In the genomic region with DNA sequence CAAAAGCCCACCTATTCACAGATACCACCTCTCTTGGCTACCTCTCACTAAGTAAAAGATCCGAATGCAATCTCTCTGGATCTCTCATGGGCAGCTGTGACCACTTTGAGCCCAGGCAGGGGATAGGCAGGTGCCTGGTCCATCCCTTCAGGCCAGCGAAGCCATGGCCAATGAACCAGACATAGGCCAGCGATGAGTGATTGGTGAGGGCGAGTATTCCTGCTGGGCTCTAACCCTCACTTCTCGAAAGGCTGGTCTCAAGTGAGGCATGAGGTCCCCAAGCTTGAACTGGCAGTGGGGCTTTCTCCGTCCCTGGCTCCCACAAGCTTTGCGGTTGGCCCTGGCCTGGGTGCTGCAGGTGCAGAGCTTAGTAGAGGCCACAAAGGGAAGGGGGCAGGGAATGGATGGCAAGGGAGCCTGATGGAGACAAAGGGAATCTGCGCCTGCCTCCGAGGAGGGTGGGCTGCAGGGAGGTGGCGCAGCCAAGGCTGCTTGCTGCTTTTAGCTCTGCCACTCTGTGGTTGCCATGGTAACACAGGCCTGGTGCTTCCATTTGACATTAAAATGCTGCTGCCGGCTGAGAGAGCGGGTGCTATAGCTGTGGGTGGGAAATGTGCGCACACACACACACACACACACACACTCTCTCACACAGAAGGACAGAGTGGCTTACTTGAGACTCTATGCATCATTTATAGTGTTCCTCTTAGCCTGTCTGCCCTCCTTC, we compare ENCODE assay signal across 8 mouse cellular contexts. TPM values are rescaled to one million over a fixed set of nuclear protein-coding genes. Genes with fewer than 3 reads are reported as not detected.
DNase-seq lines count a peak whose midpoint lies in the region; ATAC-seq and TF ChIP-seq lines count a peak whose summit lies in the region.

No protein-coding gene starts in this region.

- peak; percentile 4; the same call in 1 of the 2 replicates for TF ChIP-seq CTCF in brain, embryonic 14.5 days (IDR thresholded peaks at IDR 0.05; ENCODE audit: borderline replicate concordance, extremely low read depth, insufficient read depth, insufficient read length)
- TF ChIP-seq CTCF in kidney, adult 2 months (conservative IDR thresholded peaks at IDR 0.05; ENCODE audit: insufficient read depth, insufficient read length, low read depth, low read length), result no peak

- H3K27ac ChIP-seq in forebrain, embryonic 15.5 days (replicated peaks), result peak overlapping the region; percentile 99
- H3K27ac ChIP-seq in kidney, adult 2 months (ENCODE audit: insufficient read depth, low read depth, low read length), result no peak overlapping the region

- no peak for TF ChIP-seq POLR2A in brain, embryonic 14.5 days (IDR thresholded peaks at IDR 0.05; ENCODE audit: borderline replicate concordance, extremely low read depth, insufficient read depth, insufficient read length, poor library complexity, severe bottlenecking)
- TF ChIP-seq POLR2A in kidney, adult 2 months (IDR thresholded peaks at IDR 0.05; ENCODE audit: low read depth, low read length), result no peak

- no peaks in the 10 kb centered on the region for H3K27me3 ChIP-seq in forebrain, embryonic 15.5 days
- H3K27me3 ChIP-seq in kidney, adult 2 months (replicated peaks; ENCODE audit: control insufficient read depth, insufficient read depth, low read length), result no peaks in the 10 kb centered on the region

- peaks cover 51% of the 10 kb centered on the region for H3K4me1 ChIP-seq in forebrain, embryonic 15.5 days
- no peaks in the 10 kb centered on the region for H3K4me1 ChIP-seq in kidney, adult 2 months (ENCODE audit: control insufficient read depth, insufficient read depth, low read length)

- WGBS in forebrain, embryonic 15.5 days, result 17% methylated on average over 13 of the region's 13 CpGs
- WGBS in kidney, adult 2 months, result 73% methylated on average over 13 of the region's 13 CpGs

- H3K9ac ChIP-seq in forebrain, embryonic 15.5 days (replicated peaks), result peak overlapping the region; percentile 45

- H3K9me3 ChIP-seq in forebrain, embryonic 15.5 days, result no peaks in the 10 kb centered on the region

- no peaks in the 10 kb centered on the region for H3K36me3 ChIP-seq in forebrain, embryonic 15.5 days
- no peaks in the 10 kb centered on the region for H3K36me3 ChIP-seq in kidney, adult 2 months (ENCODE audit: control insufficient read depth, insufficient read depth, low read length)

- H3K4me3 ChIP-seq in forebrain, embryonic 15.5 days, result no peak overlapping the region
- no peak overlapping the region for H3K4me3 ChIP-seq in kidney, adult 2 months (ENCODE audit: insufficient read depth, low read depth, low read length)

- DNase-seq in brain, embryonic 14.5 days (ENCODE audit: low read depth), result peak; percentile 100
- peak; percentile 98 for DNase-seq in layer of hippocampus, adult 9-11 months
- DNase-seq in naive thymus-derived CD4-positive, alpha-beta T cell, adult 2 months (ENCODE audit: low read depth), result peak; percentile 58
- peak; percentile 73 for DNase-seq in thymus, postnatal 4 days
- DNase-seq in kidney, adult 2 months, result no peak
- no peak for DNase-seq in kidney, adult 8-10 months

- peak overlapping the region; percentile 30 for H3K4me2 ChIP-seq in forebrain, embryonic 15.5 days (replicated peaks)

- ATAC-seq in CD4-positive, CD25-positive, alpha-beta regulatory T cell, adult 4 months, result peak; percentile 10
- ATAC-seq in forebrain, embryonic 15.5 days (replicated peaks), result peak; percentile 97

RNA-seq across cellular contexts. Expression of a gene that starts 27.1 kb away (rescaled TPM):
- polyA plus RNA-seq in CD4-positive, CD25-positive, alpha-beta regulatory T cell, adult 4 months (2017; shearing (Covaris generic)), result under 1 TPM; 0.87 to 0.98 TPM
- 327 and 349 TPM in 2 replicates for polyA plus RNA-seq in brain, embryonic 14.5 days (2012; rRNA removed)
- polyA plus RNA-seq in forebrain, embryonic 15.5 days (2015; fragmentation: Nextera tagmentation; extraction: Ambion mirVana), result 105 and 120 TPM in 2 replicates
- polyA plus RNA-seq in kidney, adult 2 months (2012; rRNA removed), result 0.53 and 1.0 TPM in 2 replicates

Comparison
In these comparisons a context has a peak if more than half of its experiments do, and no peak if none do; other contexts are left out.
1. DNase-seq: peak in brain, embryonic 14.5 days (single experiment), layer of hippocampus, adult 9-11 months (single experiment), naive thymus-derived CD4-positive, alpha-beta T cell, adult 2 months (single experiment) and thymus, postnatal 4 days (single experiment); none in kidney, adult 2 months (single experiment) and kidney, adult 8-10 months (0 of 2).
2. RNA of a gene that starts 27.1 kb away (polyA plus RNA-seq): 327 to 349 TPM in brain, embryonic 14.5 days and 105 to 120 TPM in forebrain, embryonic 15.5 days; 0.53 to 1.0 TPM in kidney, adult 2 months and 0.87 to 0.98 TPM in CD4-positive, CD25-positive, alpha-beta regulatory T cell, adult 4 months; every median in the first group is over 10 times any median in the second.